Mouse (Mus musculus) urinary bladder, postnatal 36 days (tissue): ENCODE results near the gene Mrc1.
"Not testable (repeated sequence)": the region's sequence is repeated elsewhere in the genome, so short reads cannot be mapped to it uniquely, and the experiment has no call there.

ENCODE experiments used
- DNase-seq, 2 experiments: peaks; one replicate each; pipeline ENCODE4 v3.0.0; 2022; ENCODE audit warnings: low spot score in 2 of 2, mixed read lengths in 1 of 2

Gene Mrc1

DNA sequence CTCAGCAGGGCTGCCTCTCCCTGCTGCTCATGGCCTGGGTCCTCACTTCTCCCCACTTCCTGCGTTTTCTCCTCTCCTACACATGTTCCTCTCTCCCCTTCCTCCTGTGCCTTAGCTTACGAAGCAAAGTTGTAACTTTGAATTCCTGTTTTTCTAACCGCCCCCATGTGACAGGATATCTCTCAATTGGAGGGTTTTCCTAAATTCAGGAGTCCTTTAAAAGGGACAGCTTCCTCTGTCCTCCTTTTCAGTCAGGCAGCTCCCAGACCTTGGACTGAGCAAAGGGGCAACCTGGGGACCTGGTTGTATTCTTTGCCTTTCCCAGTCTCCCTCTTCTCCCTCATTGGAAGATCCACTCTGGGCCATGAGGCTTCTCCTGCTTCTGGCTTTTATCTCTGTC is at the start of gene Mrc1:
Gene Mrc1 (plus strand): TSS at position 244 of the 400 bp plus-strand sequence.
- DNase-seq = no peak

GRCm38 (mm10) chr2:14184375-14184774 is 44.8 kb upstream of the Mrc1 start:
- no peak for DNase-seq

DNA sequence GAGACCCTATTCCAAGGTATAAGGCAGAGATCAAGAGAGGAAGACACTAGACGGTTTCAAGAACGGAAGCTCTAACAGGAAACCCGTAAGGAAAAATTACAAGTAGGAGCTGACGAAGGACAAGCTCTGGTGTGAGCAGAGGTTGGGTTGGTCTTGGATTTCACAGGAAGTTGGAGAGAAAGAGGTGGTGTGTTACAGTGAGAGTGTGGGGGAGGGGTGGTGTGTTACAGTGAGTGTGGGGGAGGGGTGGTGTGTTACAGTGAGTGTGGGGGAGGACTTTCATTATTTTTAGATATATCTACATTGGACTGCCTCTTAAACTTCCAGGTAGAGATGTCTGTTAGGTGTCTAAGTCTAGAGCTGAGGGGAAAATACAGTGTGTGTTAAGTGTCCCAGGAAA is 38.5 kb upstream of the Mrc1 start:
- DNase-seq = no peak

GRCm38 (mm10) chr2:14191601-14192000 is 37.6 kb upstream of the Mrc1 start:
- DNase-seq = no peak

GRCm38 (mm10) chr2:14192046-14192445 is 37.1 kb upstream of the Mrc1 start:
- DNase-seq = no peak

DNA sequence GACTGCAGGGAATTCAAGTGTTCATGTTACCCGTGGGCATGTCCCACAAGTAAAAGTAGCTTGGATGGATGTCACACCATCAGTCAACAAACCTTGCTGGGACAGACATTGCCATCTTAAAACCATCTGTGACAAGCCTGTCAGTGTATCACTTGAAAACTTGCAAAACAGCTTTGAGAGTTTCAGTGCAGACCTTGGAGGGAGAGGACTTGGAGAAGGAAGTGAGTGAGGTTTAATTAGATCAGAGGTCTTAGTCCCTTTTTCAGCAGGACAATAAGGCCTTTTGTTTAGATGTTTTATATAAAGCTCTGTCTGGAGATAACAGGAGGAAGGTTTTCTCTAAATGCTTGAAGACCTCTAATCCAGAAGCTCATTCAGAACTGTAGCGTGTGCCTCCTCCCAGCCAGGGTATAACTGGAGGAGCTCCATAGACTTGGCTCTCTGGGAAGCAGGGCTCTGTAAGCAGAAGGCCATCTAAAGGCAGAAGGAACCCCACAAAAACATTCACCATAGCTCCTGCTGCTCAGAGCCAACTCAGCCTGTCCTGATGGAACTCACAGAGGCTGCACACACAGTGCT is 30.8 kb upstream of the Mrc1 start:
- not testable (repeated sequence) for DNase-seq

DNA sequence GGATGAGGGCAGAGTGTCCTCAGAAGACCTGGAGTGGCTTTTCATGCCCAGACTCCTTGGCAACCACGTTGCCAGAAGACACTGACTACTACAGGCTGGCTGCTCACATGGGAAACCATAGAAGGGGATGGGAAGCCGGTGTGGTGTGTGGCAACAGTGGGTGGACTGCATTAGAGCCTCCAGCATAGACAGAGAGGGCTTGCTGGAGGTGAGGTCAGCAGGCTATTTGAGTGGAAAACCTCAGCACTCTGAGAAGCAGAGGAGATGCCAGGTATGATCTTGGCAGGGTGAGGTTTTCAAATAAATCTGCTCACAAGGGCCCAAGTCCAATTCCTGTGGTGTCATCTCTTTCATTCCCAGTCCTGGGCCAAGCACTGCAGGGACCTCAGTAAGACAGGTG is 29.6 kb upstream of the Mrc1 start:
- no peak for DNase-seq

- not testable (repeated sequence) for DNase-seq
Observed at GRCm38 (mm10) chr2:14200879-14201445, 28.2 kb upstream of the Mrc1 start.

- no peak for DNase-seq
Observed at GRCm38 (mm10) chr2:14204308-14204707, 24.9 kb upstream of the Mrc1 start.

- no peak for DNase-seq
Observed at GRCm38 (mm10) chr2:14206798-14207197, 22.4 kb upstream of the Mrc1 start.

DNA sequence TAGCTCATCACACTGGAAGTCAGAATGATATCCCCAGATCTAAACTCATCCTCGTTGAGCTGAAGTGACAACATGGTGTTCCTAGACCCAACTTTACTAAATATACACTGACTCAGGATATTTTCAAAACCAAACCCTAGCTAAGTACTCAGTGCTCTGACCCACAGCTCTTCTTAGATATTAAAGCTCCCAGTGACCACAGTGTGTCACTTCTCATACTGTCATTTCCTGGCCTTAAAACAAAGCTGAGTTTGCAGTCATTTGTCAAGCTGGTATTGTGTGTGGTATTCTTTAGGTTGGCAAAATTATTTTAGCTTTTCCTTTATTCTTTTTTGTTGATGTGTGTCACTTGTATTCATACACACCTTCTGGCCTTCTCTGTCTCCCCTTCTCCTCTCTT is 18.5 kb upstream of the Mrc1 start:
- DNase-seq = no peak

DNA sequence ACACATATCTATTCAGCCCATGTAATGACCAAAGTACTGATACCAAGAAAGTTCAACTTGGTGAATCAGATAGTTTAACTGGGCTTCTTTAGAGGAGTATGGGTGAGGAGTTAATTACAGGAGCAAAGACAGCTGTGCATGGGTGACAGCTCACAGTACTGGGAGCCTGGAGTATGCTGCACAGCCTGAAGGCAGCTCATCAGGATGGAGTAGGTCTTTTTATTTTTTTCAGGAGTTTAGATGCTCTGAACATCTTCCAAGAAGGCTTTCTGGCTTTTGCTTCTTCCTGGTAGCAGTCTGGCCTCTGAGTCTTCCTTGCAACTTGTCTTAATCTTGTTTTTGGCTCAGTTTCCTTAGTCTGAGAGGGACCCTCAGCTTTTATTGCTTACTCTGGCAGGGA is 17.6 kb upstream of the Mrc1 start:
- DNase-seq = no peak

DNA sequence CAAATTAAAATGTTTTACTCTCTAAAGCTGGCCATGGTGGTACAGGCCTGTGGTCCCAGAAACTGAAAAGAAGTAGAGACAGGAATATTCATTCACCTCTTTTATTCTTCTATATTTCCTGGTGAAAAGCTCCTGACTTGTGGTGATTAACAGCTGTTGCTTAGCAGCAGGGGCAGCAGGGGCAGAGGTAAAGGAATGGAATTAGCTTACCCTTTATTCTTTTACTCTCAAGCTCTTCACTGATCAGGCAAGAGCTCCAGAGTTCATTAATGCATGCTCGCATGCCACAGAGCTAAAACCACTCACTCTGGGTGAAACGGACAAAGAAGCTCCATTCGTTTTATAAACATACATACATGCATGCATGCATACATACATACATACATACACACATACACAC is 14.4 kb upstream of the Mrc1 start:
- no peak for DNase-seq

DNA sequence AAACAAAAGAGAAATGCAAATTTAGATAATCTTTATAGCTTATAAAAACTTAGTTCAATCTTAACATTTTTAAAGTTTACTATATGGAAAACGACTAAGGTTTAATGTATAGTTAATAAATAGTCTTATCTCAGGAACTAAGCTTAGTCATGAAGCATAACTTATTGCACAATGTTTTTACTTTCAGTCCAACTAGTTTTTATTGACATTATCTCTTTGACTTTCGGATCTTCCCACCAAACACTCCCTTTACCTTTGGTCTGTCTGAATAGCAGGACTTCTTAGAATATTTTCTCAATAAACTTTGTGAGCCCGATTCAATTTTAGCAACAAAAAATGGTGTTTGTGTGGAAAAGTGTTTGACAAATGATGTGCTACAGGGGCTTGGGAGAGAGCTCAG is 12.5 kb upstream of the Mrc1 start:
- DNase-seq = no peak

DNA sequence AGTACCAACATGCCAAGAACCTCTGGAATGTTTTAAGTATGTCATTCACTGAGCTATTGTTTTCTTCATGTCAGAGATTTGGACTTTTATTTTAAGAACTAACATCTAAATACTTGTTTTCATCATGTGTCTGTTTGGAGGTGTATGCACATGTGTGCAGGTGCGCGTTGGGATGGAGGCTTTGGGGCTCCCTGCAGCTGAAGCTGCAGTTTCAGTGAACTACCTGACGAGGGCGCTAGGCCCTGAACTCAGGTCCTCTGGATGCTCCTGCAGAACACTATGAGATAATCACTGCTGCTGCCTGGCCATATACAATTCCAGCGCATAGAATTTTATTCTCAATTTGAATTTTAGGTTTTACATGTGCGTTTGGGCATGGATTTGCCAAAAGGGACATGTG is 11.1 kb upstream of the Mrc1 start:
- DNase-seq = no peak

DNA sequence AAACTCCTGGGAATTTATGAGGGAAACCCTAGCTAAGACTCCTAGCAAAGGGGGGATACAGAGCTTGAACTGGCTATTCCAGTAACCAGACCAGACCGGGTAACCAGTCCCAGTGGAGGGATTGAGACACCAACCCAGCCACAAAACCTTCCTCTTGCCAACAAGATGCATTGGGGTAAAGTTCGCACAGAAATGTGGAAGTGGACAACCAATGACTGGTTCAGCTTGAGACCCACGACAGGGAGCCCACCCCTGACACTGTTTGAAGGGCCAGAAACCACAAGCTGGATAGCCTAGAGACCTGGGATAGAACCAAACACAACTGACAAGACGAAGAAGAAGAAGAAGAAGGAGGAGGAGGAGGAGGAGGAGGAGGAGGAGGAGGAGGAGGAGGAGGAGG is 4.8 kb upstream of the Mrc1 start:
- DNase-seq = no peak

DNA sequence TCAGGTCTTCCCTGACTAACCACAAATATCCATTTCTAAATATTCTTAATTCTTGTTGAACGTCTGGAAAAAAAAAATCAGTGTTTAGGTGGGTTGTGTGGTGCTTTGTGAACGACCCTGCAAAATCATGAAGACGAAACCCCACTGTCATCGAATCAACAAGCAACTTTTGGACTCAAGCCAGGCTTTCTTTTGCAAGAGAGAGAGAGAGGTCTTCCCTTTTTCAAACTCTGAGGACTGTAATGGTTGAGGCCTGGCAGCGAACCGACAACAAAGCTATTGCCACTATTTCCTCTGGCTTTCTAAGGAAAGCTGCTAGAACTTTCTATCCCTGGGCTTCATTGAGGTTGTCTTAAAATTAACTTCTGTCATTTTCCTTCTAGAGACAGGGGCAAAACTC is 697 bp upstream of the Mrc1 start:
- no peak for DNase-seq

- DNase-seq = no peak
Observed at GRCm38 (mm10) chr2:14229979-14230378, 787 bp downstream of the Mrc1 start.

- no peak for DNase-seq
Observed at GRCm38 (mm10) chr2:14232897-14233296, 3.7 kb downstream of the Mrc1 start.

DNA sequence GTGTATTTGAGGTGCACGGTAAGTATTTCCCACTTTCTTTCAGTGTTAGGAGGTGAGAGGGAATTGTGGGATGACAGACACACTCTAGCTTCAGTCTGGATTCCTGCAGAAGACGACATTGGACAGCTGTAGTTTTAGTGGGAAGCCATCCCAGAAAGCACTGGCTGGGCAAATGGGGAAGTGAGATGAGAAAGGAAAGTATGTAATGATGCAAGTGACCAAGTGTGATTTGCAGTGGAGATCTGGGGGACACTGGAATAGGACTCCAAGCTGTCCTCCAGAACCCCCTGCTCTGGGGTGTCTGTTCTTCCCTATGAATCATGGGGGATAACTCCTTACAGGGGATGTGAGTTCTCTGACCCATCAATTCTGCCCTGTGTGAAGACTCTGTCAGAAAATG is 4.8 kb downstream of the Mrc1 start:
- no peak for DNase-seq

DNA sequence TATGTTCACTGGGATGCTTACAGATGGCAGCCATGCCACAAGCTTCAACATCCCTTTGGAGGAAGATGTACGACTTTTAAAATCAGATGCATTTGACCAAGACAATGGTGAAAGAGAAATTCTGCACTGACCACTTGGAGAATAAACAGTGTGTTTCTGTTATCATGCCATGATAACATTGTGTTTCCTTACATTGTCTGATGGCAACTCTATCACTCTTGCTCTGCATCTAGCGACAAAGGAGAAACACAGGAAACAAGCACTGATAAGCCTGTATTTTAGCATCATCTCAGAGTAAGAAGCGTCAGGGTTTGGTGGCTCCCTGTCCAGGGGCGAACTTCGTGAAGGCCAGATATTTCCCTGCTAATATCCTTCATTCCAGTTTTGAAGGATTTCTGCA is 6.1 kb downstream of the Mrc1 start:
- DNase-seq = no peak

GRCm38 (mm10) chr2:14236920-14237319 is 7.7 kb downstream of the Mrc1 start:
- no peak for DNase-seq

GRCm38 (mm10) chr2:14237723-14238122 is 8.5 kb downstream of the Mrc1 start:
- DNase-seq = no peak

DNA sequence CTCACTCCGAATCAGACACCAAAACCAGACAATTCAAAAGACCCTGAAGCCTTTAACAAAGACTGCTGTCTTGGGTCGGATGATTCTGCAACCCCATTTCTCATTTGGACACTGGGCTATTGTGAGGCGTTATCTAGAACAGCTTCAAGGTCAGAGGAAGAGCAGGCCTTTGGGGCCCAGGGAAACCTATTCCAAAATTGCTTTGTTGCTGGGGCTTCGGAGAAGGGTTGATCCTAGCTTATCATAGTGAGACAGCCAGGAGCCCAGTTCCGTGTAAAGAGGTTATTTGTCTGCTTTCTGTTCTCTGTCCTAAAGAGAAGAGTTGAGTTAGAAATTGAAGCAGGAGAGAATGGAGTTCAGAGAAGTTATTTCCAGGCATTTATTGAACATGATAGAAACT is 10.0 kb downstream of the Mrc1 start:
- no peak for DNase-seq
